Mouse (Mus musculus) brain, embryonic 18.5 days (tissue): Measurements from ENCODE around the gene Pigg.

Source experiments
- DNase-seq: peaks from one replicate; pipeline ENCODE4 v3.0.0-alpha.2; 2012; ENCODE audit warnings: low read depth, low spot score

Pigg gene

GRCm38 (mm10) chr5:108357862-108358261 lies 45.5 kb downstream of the Pigg start:
- no peak for DNase-seq

GRCm38 (mm10) chr5:108359491-108359890 lies 47.1 kb downstream of the Pigg start:
- no peak for DNase-seq

GRCm38 (mm10) chr5:108360211-108360610 lies 47.8 kb downstream of the Pigg start:
- no peak for DNase-seq

GRCm38 (mm10) chr5:108362330-108362729 lies 49.9 kb downstream of the Pigg start:
- no peak for DNase-seq

- no peak for DNase-seq
These were observed 54.0 kb downstream of the Pigg start for GRCm38 (mm10) chr5:108366328-108366983.

- DNase-seq, result no peak
These were observed 54.8 kb downstream of the Pigg start for GRCm38 (mm10) chr5:108366984-108367841.

- no peak for DNase-seq
These were observed 55.5 kb downstream of the Pigg start, which contains the start of gene Gm42517 for GRCm38 (mm10) chr5:108367871-108368332. TSS of gene Gm42517 (minus strand) at chr5:108367922.

GRCm38 (mm10) chr5:108368446-108368845 lies 56.0 kb downstream of the Pigg start:
- DNase-seq, result no peak

- no peak for DNase-seq
These were observed 56.6 kb downstream of the Pigg start for GRCm38 (mm10) chr5:108368851-108369621.

GRCm38 (mm10) chr5:108369964-108370363 lies 57.6 kb downstream of the Pigg start:
- no peak for DNase-seq

- DNase-seq, result no peak
These were observed 61.7 kb downstream of the Pigg start for GRCm38 (mm10) chr5:108374079-108374478.

- DNase-seq, result no peak
These were observed 63.6 kb downstream of the Pigg start for GRCm38 (mm10) chr5:108376059-108376458.

- no peak for DNase-seq
These were observed 65.9 kb downstream of the Pigg start for GRCm38 (mm10) chr5:108378346-108378745.

- no peak for DNase-seq
These were observed 73.2 kb downstream of the Pigg start for GRCm38 (mm10) chr5:108385632-108386031.

GRCm38 (mm10) chr5:108386449-108386848 lies 74.0 kb downstream of the Pigg start:
- DNase-seq, result no peak

GRCm38 (mm10) chr5:108388201-108388600 lies 75.8 kb downstream of the Pigg start, which contains the start of gene Pde6b:
TSS of gene Pde6b (plus strand) at chr5:108388391.
- DNase-seq, result no peak

- no peak for DNase-seq
These were observed 77.3 kb downstream of the Pigg start for GRCm38 (mm10) chr5:108389744-108390143.
